Mouse (Mus musculus): ENCODE data around the gene Sh3gl2. TPM values are rescaled to one million over a fixed set of nuclear protein-coding genes. Genes with fewer than 3 reads are reported as not detected.

Sh3gl2 gene
- polyA plus RNA-seq, 1 experiment, result not detected

- Histone ChIP-seq H3K27ac (ENCODE audit: insufficient read depth, low read depth, low read length) (no peak overlapping the region), H3K4me3 (ENCODE audit: insufficient read depth, low read length) (no peak overlapping the region), H3K4me1 (ENCODE audit: control insufficient read depth, insufficient read depth, low read length) (no peaks in the 10 kb centered on the region)
- TF ChIP-seq CTCF (IDR thresholded peaks at IDR 0.05; ENCODE audit: low read depth, low read length) (no peak), POLR2A (IDR thresholded peaks at IDR 0.05; ENCODE audit: borderline replicate concordance, low read depth, low read length) (no peak)
Measured at GRCm38 (mm10) chr4:85202582-85202981, 2.3 kb upstream of the Sh3gl2 start.

DNA sequence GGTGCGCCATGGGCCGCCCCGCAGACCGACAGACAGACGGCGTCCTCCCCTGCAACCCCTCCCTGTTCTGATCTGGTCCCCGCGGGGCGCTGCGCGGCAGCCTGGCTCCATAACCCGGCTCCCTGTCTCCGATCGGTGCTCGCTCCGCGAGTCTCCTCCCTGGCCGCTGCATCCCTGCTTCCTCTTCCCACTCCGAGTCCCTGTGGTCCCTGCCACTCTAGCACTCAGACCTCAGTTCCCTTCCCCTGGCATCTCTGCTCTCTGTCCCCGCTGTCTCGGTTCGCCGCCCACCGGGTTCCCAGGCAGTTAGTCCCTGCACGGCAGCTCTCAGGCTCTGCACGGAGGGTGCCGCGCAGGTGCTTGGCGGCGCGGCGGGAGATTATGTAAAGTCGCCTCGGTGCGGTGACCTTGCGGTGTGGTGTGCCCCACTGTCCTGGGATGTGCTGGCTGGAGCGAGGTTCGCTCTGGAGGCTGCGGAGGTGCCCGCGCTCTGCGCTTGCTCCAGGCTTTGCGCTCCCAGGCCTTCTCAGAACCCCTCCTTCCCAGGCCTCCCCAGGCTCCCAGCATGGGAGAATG, 798 bp downstream of the Sh3gl2 start:
- H3K27ac ChIP-seq (ENCODE audit: insufficient read depth, low read depth, low read length), result no peak overlapping the region
- H3K4me3 ChIP-seq (ENCODE audit: insufficient read depth, low read length), result no peak overlapping the region
- TF ChIP-seq POLR2A (IDR thresholded peaks at IDR 0.05; ENCODE audit: borderline replicate concordance, low read depth, low read length) (no peak), CTCF (IDR thresholded peaks at IDR 0.05; ENCODE audit: low read depth, low read length) (no peak)
- H3K4me1 ChIP-seq (ENCODE audit: control insufficient read depth, insufficient read depth, low read length), result no peaks in the 10 kb centered on the region

- Histone ChIP-seq H3K4me1 (ENCODE audit: control insufficient read depth, insufficient read depth, low read length) (no peaks in the 10 kb centered on the region), H3K27ac (ENCODE audit: insufficient read depth, low read depth, low read length) (no peak overlapping the region), H3K4me3 (ENCODE audit: insufficient read depth, low read length) (no peak overlapping the region)
- no peak for TF ChIP-seq POLR2A (IDR thresholded peaks at IDR 0.05; ENCODE audit: borderline replicate concordance, low read depth, low read length)
- TF ChIP-seq CTCF (IDR thresholded peaks at IDR 0.05; ENCODE audit: low read depth, low read length), result no peak
Measured at GRCm38 (mm10) chr4:85206675-85207400, 1.9 kb downstream of the Sh3gl2 start.

- TF ChIP-seq POLR2A (IDR thresholded peaks at IDR 0.05; ENCODE audit: borderline replicate concordance, low read depth, low read length) (no peak), CTCF (IDR thresholded peaks at IDR 0.05; ENCODE audit: low read depth, low read length) (no peak)
- H3K4me1 ChIP-seq (ENCODE audit: control insufficient read depth, insufficient read depth, low read length), result no peaks in the 10 kb centered on the region
- H3K4me3 ChIP-seq (ENCODE audit: insufficient read depth, low read length), result no peak overlapping the region
- no peak overlapping the region for H3K27ac ChIP-seq (ENCODE audit: insufficient read depth, low read depth, low read length)
Measured at GRCm38 (mm10) chr4:85207515-85207914, 2.6 kb downstream of the Sh3gl2 start.

DNA sequence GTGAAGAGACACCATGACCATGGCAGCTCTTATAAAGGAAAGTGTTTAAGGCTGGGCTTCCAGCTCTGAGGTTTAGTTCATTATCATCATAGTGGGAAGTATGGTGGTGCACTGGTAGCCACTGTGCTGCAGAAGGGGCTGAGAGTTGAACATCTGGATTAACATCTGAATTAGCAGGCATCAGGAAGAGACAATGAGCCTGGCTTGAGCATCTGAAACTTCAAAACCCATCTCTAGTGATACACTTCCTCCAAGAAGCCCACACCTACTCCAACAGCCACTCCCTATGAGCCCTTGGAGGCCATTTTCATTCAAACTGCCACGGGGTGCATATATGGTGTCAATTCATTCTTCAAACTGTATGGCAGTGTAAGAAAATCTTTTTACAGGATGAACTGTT, 3.6 kb downstream of the Sh3gl2 start:
- TF ChIP-seq POLR2A (IDR thresholded peaks at IDR 0.05; ENCODE audit: borderline replicate concordance, low read depth, low read length) (no peak), CTCF (IDR thresholded peaks at IDR 0.05; ENCODE audit: low read depth, low read length) (no peak)
- H3K4me3 ChIP-seq (ENCODE audit: insufficient read depth, low read length), result no peak overlapping the region
- H3K27ac ChIP-seq (ENCODE audit: insufficient read depth, low read depth, low read length), result no peak overlapping the region
- no peaks in the 10 kb centered on the region for H3K4me1 ChIP-seq (ENCODE audit: control insufficient read depth, insufficient read depth, low read length)

GRCm38 (mm10) chr4:85210953-85211352, 6.0 kb downstream of the Sh3gl2 start:
- Histone ChIP-seq H3K27ac (ENCODE audit: insufficient read depth, low read depth, low read length) (no peak overlapping the region), H3K4me3 (ENCODE audit: insufficient read depth, low read length) (no peak overlapping the region), H3K4me1 (ENCODE audit: control insufficient read depth, insufficient read depth, low read length) (no peaks in the 10 kb centered on the region)
- no peak for TF ChIP-seq CTCF (IDR thresholded peaks at IDR 0.05; ENCODE audit: low read depth, low read length)
- no peak for TF ChIP-seq POLR2A (IDR thresholded peaks at IDR 0.05; ENCODE audit: borderline replicate concordance, low read depth, low read length)

DNA sequence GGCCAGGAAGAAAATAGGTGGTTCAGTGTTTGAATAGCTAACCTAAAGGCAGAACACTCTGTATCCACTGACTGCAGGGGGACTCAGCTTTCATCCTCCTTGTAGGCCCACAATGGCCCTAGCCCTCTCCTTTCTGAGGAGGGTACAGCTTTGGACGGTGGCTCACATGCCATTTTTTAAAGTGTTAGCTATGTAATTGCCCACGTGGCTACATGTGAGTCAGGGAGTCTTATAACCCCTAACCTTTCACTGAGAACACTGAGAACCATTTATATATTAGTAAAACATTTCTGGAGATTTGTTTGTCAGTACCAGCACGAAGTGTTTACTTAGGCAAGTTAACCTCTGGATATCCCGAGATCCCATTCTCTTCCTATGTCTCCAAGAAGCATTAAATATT, 12.1 kb downstream of the Sh3gl2 start:
- TF ChIP-seq CTCF (IDR thresholded peaks at IDR 0.05; ENCODE audit: low read depth, low read length) (no peak), POLR2A (IDR thresholded peaks at IDR 0.05; ENCODE audit: borderline replicate concordance, low read depth, low read length) (no peak)
- H3K27ac ChIP-seq (ENCODE audit: insufficient read depth, low read depth, low read length), result no peak overlapping the region
- no peaks in the 10 kb centered on the region for H3K4me1 ChIP-seq (ENCODE audit: control insufficient read depth, insufficient read depth, low read length)
- no peak overlapping the region for H3K4me3 ChIP-seq (ENCODE audit: insufficient read depth, low read length)

DNA sequence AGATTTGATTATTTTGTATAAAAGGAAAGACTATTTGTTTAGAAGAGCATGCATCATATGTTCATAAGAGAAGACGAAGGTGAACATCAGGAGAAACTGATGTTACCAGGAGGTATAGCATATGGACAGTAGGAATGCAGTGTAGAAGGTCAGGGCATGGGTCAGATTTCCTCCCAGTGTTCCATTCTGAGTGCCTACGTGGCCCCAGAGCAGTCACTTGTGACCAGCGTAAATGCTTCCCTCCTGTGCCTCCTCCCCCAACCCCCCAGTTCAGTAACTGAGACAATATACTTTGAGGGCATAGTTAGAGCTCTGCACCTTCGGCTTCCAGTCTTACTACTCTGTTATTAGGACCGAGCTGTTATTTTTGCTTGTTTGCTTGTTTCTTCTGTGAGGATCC, 17.8 kb downstream of the Sh3gl2 start:
- Histone ChIP-seq H3K4me3 (ENCODE audit: insufficient read depth, low read length) (no peak overlapping the region), H3K4me1 (ENCODE audit: control insufficient read depth, insufficient read depth, low read length) (no peaks in the 10 kb centered on the region), H3K27ac (ENCODE audit: insufficient read depth, low read depth, low read length) (no peak overlapping the region)
- TF ChIP-seq POLR2A (IDR thresholded peaks at IDR 0.05; ENCODE audit: borderline replicate concordance, low read depth, low read length) (no peak), CTCF (IDR thresholded peaks at IDR 0.05; ENCODE audit: low read depth, low read length) (no peak)

- Histone ChIP-seq H3K4me1 (ENCODE audit: control insufficient read depth, insufficient read depth, low read length) (no peaks in the 10 kb centered on the region), H3K27ac (ENCODE audit: insufficient read depth, low read depth, low read length) (no peak overlapping the region), H3K4me3 (ENCODE audit: insufficient read depth, low read length) (no peak overlapping the region)
- TF ChIP-seq CTCF (IDR thresholded peaks at IDR 0.05; ENCODE audit: low read depth, low read length) (no peak), POLR2A (IDR thresholded peaks at IDR 0.05; ENCODE audit: borderline replicate concordance, low read depth, low read length) (no peak)
Measured at GRCm38 (mm10) chr4:85226731-85227130, 21.8 kb downstream of the Sh3gl2 start.
